ENCODE assay signal across 8 mouse cellular contexts in genomic region chr12:90740468-90740867, GRCm38 (mm10). TPM values are rescaled to one million over a fixed set of nuclear protein-coding genes. Genes with fewer than 3 reads are reported as not detected.
A peak's percentile ranks its signal among the peaks of the same experiment; 100 is the strongest.
DNase-seq lines count a peak whose midpoint lies in the region; ATAC-seq and TF ChIP-seq lines count a peak whose summit lies in the region.

No protein-coding gene starts in this region.

- ATAC-seq in midbrain, embryonic 15.5 days (replicated peaks) = no peak
- ATAC-seq in frontal cortex, adult (ENCODE audit: low TSS enrichment) = peak; percentile 91
- peak; percentile 54; the same call in 1 of the 2 replicates for ATAC-seq in neural tube, embryonic 14.5 days (ENCODE audit: low read depth)

- H3K27me3 ChIP-seq in midbrain, embryonic 10.5 days (ENCODE audit: low read depth, poor library complexity, severe bottlenecking) = peaks cover 5% of the 10 kb centered on the region; the same call in 1 of the 2 replicates
- no peaks in the 10 kb centered on the region for H3K27me3 ChIP-seq in midbrain, embryonic 15.5 days (replicated peaks)
- no peaks in the 10 kb centered on the region for H3K27me3 ChIP-seq in cerebellum, adult 2 months (ENCODE audit: control insufficient read depth, insufficient read depth, low read length)
- no peaks in the 10 kb centered on the region for H3K27me3 ChIP-seq in neural tube, embryonic 14.5 days (ENCODE audit: control insufficient read depth, insufficient read depth, low read length)

- H3K27ac ChIP-seq in midbrain, embryonic 10.5 days (replicated peaks) = no peak overlapping the region
- no peak overlapping the region for H3K27ac ChIP-seq in midbrain, embryonic 15.5 days
- no peak overlapping the region for H3K27ac ChIP-seq in cerebellum, adult 2 months (ENCODE audit: insufficient read depth, low read length)
- H3K27ac ChIP-seq in neural tube, embryonic 14.5 days (ENCODE audit: low read depth, low read length) = no peak overlapping the region

- no peak for TF ChIP-seq POLR2A in cerebellum, adult 2 months (IDR thresholded peaks at IDR 0.05; ENCODE audit: borderline replicate concordance, insufficient read depth, low read length)

- peak; percentile 63 for TF ChIP-seq CTCF in cerebellum, adult 2 months (IDR thresholded peaks at IDR 0.05; ENCODE audit: borderline replicate concordance, insufficient read depth, low read depth, low read length)

- H3K9me3 ChIP-seq in midbrain, embryonic 10.5 days (replicated peaks) = no peaks in the 10 kb centered on the region
- H3K9me3 ChIP-seq in midbrain, embryonic 15.5 days = no peaks in the 10 kb centered on the region
- H3K9me3 ChIP-seq in neural tube, embryonic 14.5 days (ENCODE audit: control insufficient read depth, low read length) = no peaks in the 10 kb centered on the region

- H3K9ac ChIP-seq in midbrain, embryonic 15.5 days = no peak overlapping the region
- no peak overlapping the region for H3K9ac ChIP-seq in neural tube, embryonic 14.5 days (replicated peaks; ENCODE audit: low read depth, low read length)

- peaks cover 12% of the 10 kb centered on the region; the same call in 1 of the 2 replicates for H3K4me1 ChIP-seq in midbrain, embryonic 10.5 days
- no peaks in the 10 kb centered on the region for H3K4me1 ChIP-seq in midbrain, embryonic 15.5 days
- H3K4me1 ChIP-seq in cerebellum, adult 2 months (ENCODE audit: control insufficient read depth, insufficient read depth, low read length) = no peaks in the 10 kb centered on the region; the same call in 1 of the 2 replicates
- no peaks in the 10 kb centered on the region for H3K4me1 ChIP-seq in neural tube, embryonic 14.5 days (ENCODE audit: control insufficient read depth, insufficient read depth, low read length)

- H3K36me3 ChIP-seq in midbrain, embryonic 10.5 days = no peaks in the 10 kb centered on the region
- no peaks in the 10 kb centered on the region for H3K36me3 ChIP-seq in midbrain, embryonic 15.5 days (replicated peaks)
- no peaks in the 10 kb centered on the region for H3K36me3 ChIP-seq in neural tube, embryonic 14.5 days (ENCODE audit: control insufficient read depth, insufficient read depth, low read length)

- no peak overlapping the region for H3K4me3 ChIP-seq in midbrain, embryonic 10.5 days
- H3K4me3 ChIP-seq in midbrain, embryonic 15.5 days = no peak overlapping the region
- H3K4me3 ChIP-seq in cerebellum, adult 2 months (replicated peaks; ENCODE audit: insufficient read depth, low read depth, low read length) = no peak overlapping the region
- no peak overlapping the region for H3K4me3 ChIP-seq in neural tube, embryonic 14.5 days (ENCODE audit: low read depth, low read length)

- intact Hi-C loops in left cerebral cortex, postnatal 25 days (cut with DNase I) = loop anchor here (2.0 kb wide), 1 partner anchor 346 kb away; no protein-coding TSS in a partner anchor

- peak; percentile 36 for DNase-seq in midbrain, embryonic 10.5 days (ENCODE audit: low spot score)
- DNase-seq in cerebellum, adult 2 months = peak; percentile 75 to 76
- peak; percentile 21 for DNase-seq in kidney, adult 11 months
- DNase-seq in left cerebral cortex, postnatal 25 days (ENCODE audit: low spot score in 2 of 2) = peak; percentile 71 to 88
- DNase-seq in thymus, postnatal 14 days = peak; percentile 65

- no peak overlapping the region for H3K4me2 ChIP-seq in midbrain, embryonic 15.5 days
- no peak overlapping the region for H3K4me2 ChIP-seq in neural tube, embryonic 14.5 days (ENCODE audit: low read depth, low read length)

- WGBS in midbrain, embryonic 10.5 days = 28% methylated on average over 2 of the region's 2 CpGs
- 39% methylated on average over 2 of the region's 2 CpGs for WGBS in midbrain, embryonic 15.5 days
- 27% methylated on average over 2 of the region's 2 CpGs for WGBS in cerebellum, adult 2 months
- WGBS in neural tube, embryonic 14.5 days = 40% methylated on average over 2 of the region's 2 CpGs

RNA-seq across cellular contexts. Expression of gene Dio2, which starts 2.2 kb away (rescaled TPM):
- polyA plus RNA-seq in midbrain, embryonic 10.5 days (2016; fragmentation: Nextera tagmentation; extraction: Ambion mirVana) = 0.25 and 0.70 TPM in 2 replicates
- polyA plus RNA-seq in midbrain, embryonic 15.5 days (2015; fragmentation: Nextera tagmentation; extraction: Ambion mirVana) = 0.08 TPM in 2 replicates
- polyA plus RNA-seq in cerebellum, adult 2 months (2012; rRNA removed) = 11.9 and 12.4 TPM in 2 replicates
- total RNA-seq in left cerebral cortex, postnatal 25 days (2021) = 100 to 1,000 TPM in 1 of 2 experiments, 10 to 100 TPM in 1; 74.9 to 101 TPM
- polyA plus RNA-seq in neural tube, embryonic 14.5 days (2014; fragmentation: Nextera tagmentation; extraction: Ambion mirVana) = 0.20 and 0.21 TPM in 2 replicates

Comparison
In these comparisons a context has a peak if more than half of its experiments do, and no peak if none do; other contexts are left out.
1. DNase-seq: peak in every context shown above with its lines; median percentile 80 in left cerebral cortex, postnatal 25 days; 76 in cerebellum, adult 2 months; 65 in thymus, postnatal 14 days; 36 in midbrain, embryonic 10.5 days; 21 in kidney, adult 11 months.